Mouse (Mus musculus) CH12.LX (cell line): ENCODE results near the gene Itpk1.

Experiments used
- CTCF ChIP-seq, 2 experiments: IDR thresholded peaks in 1 of 2; conservative IDR thresholded peaks in 1 of 2; 2 replicates each; pipeline ENCODE4 v1.5.1; 2011 to 2012; ENCODE audit warnings: low read depth in 2 of 2, low read length in 2 of 2, improper control_type of control experiment in 1 of 2, inconsistent platforms in 1 of 2, mild to moderate bottlenecking in 1 of 2, moderate library complexity in 1 of 2
- E2F4 ChIP-seq: IDR thresholded peaks from 2 replicates; pipeline ENCODE4 v1.6.1; 2011; ENCODE audit warnings: low read depth, low read length, improper control_type of control experiment; ENCODE audit not compliant: insufficient replicate concordance
- JUN ChIP-seq: IDR thresholded peaks from 2 replicates; pipeline ENCODE4 v1.6.1; 2011; ENCODE audit warnings: low read depth, mild to moderate bottlenecking, low read length, improper control_type of control experiment, moderate library complexity; ENCODE audit not compliant: insufficient read depth
- POLR2A ChIP-seq: IDR thresholded peaks from 2 replicates; pipeline ENCODE4 v1.6.1; 2011; ENCODE audit warnings: low read depth, mild to moderate bottlenecking, improper control_type of control experiment, low read length
- SIN3A ChIP-seq: IDR thresholded peaks from 2 replicates; pipeline ENCODE4 v1.6.1; 2012; ENCODE audit warnings: low read length, improper control_type of control experiment, inconsistent platforms
- USF1 ChIP-seq: IDR thresholded peaks from 2 replicates; pipeline ENCODE4 v1.6.1; 2014; ENCODE audit warnings: low read depth, mild to moderate bottlenecking, inconsistent platforms, low read length, improper control_type of control experiment
- ZC3H11A ChIP-seq: IDR thresholded peaks from 2 replicates; pipeline ENCODE4 v1.6.1; 2012; ENCODE audit warnings: low read depth, mild to moderate bottlenecking, inconsistent platforms, low read length, improper control_type of control experiment
- ZKSCAN1 ChIP-seq: IDR thresholded peaks from 2 replicates; pipeline ENCODE4 v1.6.1; 2012; ENCODE audit warnings: low read depth, inconsistent platforms, low read length, improper control_type of control experiment, borderline replicate concordance
- ZMIZ1 ChIP-seq: IDR thresholded peaks from 2 replicates; pipeline ENCODE4 v1.6.1; 2012; ENCODE audit warnings: low read depth, mild to moderate bottlenecking, inconsistent platforms, low read length, improper control_type of control experiment

DNA sequence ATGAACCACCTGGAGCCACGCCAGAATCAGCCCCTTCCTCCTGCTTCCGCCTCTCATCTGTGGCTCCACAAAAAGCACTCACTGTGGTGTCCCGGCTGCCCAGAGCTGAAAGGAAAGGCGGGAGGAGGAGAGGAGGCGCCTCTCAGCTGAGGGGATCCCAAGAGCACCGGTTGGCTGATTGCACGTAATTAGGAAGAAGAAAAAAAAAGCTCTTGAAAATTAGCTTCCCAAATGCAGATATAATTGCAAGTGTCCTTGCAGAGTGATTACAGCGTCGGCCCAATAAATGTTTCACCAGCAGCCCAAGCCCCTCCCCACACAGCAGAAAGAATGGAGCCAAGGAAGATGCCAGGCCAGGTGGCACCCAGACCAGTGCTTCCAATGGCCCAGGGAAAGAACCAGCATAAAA is 19.2 kb downstream of the Itpk1 start:
- TF ChIP-seq SIN3A (no peak), POLR2A (no peak), JUN (no peak), CTCF (conservative IDR thresholded peaks at IDR 0.05 in 1 of 2, IDR thresholded peaks at IDR 0.05 in 1 of 2; ENCODE audit: low read depth in 2 of 2, low read length in 2 of 2) (no peak), E2F4 (no peak), ZC3H11A (no peak), USF1 (no peak), ZMIZ1 (no peak), ZKSCAN1 (no peak)
